Mouse (Mus musculus): Measurements from ENCODE around the gene Mipol1. TPM values are rescaled to one million over a fixed set of nuclear protein-coding genes. Genes with fewer than 3 reads are reported as not detected.

The Mipol1 gene
- 1 to 10 TPM in 1 of 2 experiments, under 1 TPM in 1; 0.86 to 1.4 TPM for total RNA-seq (2023)

GRCm38 (mm10) chr12:57230192-57230706 lies at the start of gene Mipol1, which contains the start of gene Prps1l3:
TSS of gene Mipol1 (plus strand) at chr12:57230427.
TSS of gene Prps1l3 (plus strand) at chr12:57230412.

DNA sequence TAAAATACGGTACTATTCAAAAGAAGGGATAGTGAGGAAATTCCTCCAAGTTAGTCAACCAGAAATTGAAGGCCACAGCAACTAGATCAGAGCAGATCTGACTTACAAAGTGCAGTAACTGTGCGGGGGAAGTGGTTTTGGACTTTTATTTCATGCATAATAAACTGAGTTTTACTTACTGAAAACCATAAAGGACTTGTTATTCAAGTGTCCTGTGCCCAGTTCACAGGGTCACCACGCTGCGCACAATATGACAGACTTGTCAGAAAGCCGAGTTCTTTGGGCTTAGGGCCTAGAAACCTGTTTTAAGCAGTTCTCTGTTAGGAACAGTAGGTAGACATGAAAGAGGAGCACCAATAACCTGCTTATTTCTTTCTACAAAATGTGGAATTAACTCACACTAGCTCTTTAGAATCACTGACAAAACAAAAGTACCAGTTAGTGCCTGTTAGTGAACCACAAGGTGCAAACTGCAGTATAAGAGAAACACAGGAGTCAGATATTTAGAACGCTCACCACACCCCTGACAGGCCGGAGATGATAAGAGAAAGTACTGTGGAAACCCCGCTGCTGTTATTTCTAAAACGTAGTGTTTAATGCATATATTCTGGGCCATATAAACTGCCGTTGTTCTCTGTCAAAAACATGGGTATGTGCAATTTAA lies 32.7 kb upstream of the Mipol1 start, which contains the start of gene Slc25a21:
Slc25a21 (minus strand) TSS at position 110 of the 664 bp plus-strand sequence.

Other genes starting within 250 kb of the Mipol1 start
- not detected for gene Slc25a21, start 33.0 kb upstream of the Mipol1 start, total RNA-seq (2023)
- 10 to 100 TPM; 18.3 to 20.8 TPM for gene Prps1l3, start within 50 bp of the Mipol1 start, total RNA-seq (2023)

All from monocyte, adult 59 days (primary cell).